Mouse (Mus musculus) cerebellum, adult 2 months (tissue): ENCODE data around the gene Tfdp1.

ENCODE experiments used
- CTCF ChIP-seq: fragments of 200-500 bp; IDR thresholded peaks from 2 replicates; pipeline ENCODE4 v1.5.1; 2011; ENCODE audit warnings: low read depth, mild to moderate bottlenecking, control low read depth, low read length, moderate library complexity, borderline replicate concordance; ENCODE audit not compliant: insufficient read depth
- POLR2A ChIP-seq: fragments of 200-500 bp; IDR thresholded peaks from 2 replicates; pipeline ENCODE4 v1.6.1; 2011; ENCODE audit warnings: low read length, control low read depth, borderline replicate concordance; ENCODE audit not compliant: insufficient read depth

DNA sequence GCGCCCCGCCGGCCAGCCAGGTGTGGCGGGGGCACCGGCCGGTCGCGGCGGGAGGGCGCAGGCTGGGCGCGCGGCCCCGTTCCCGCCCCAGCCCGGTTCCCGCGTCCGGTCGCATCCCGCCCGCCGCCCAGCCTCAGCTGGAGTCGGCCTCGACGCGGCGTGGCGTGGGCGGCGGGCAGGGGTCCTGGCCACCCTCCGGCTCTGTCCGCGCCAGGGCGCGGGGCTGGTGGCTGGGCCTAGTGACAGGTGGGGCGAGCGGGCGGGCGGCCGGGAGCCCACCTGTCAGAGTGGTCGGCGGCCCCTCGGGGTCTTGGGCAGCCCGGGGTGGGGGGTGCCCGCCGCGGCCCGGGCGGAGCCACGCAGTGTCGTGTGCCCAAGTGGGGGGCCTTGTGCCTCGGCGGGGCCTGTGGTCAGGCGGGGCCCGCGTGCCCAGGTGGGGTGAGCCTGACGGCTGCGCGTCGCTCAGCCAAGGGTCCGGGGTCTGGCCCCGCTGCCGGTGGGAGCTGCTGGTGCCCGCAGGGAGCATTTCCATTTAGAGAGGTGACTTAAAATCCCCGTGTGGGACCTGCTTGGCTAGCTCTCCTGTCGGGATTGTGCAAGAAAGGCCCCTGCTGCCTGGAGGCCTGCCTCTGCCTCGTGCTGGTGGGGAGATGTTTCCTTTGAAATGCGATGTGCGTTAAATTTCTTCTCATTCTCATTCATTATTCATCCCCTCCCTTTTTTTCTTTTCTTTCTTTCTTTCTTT is 522 bp downstream of the Tfdp1 start:
- TF ChIP-seq CTCF (no peak), POLR2A (no peak)
